17 mouse cellular contexts compared by ENCODE assay signal in genomic region chr12:88819335-88819709, GRCm38 (mm10).
DNase-seq lines count a peak whose midpoint lies in the region; ATAC-seq and TF ChIP-seq lines count a peak whose summit lies in the region.
"Had no signal": no experiment of that assay in that cellular context is flagged by ENCODE, and none has a peak within 500 bp of the region (broad histone marks: within the 10 kb centered on the region; RNA-seq: fewer than 3 reads in every experiment).

No protein-coding gene starts in this region.

- 48% methylated on average over 5 of the region's 5 CpGs for WGBS in heart, postnatal 0 days
- WGBS in liver, embryonic 13.5 days (ENCODE audit: insufficient replicate concordance): 45% methylated on average over 5 of the region's 5 CpGs
- 60% methylated on average over 5 of the region's 5 CpGs for WGBS in liver, postnatal 0 days (ENCODE audit: insufficient replicate concordance)
- WGBS in stomach, embryonic 14.5 days: 63% methylated on average over 5 of the region's 5 CpGs
- WGBS in stomach, postnatal 0 days: 55% methylated on average over 5 of the region's 5 CpGs

- TF ChIP-seq CTCF in heart, postnatal 0 days (IDR thresholded peaks at IDR 0.05; ENCODE audit: low read depth): no peak
- TF ChIP-seq CTCF in liver, postnatal 0 days (IDR thresholded peaks at IDR 0.05; ENCODE audit: low read depth): no peak
- TF ChIP-seq CTCF in stomach, postnatal 0 days (IDR thresholded peaks at IDR 0.05; ENCODE audit: low read depth): no peak

- H3K27ac ChIP-seq in heart, postnatal 0 days (ENCODE audit: low read depth): 0 out of 2 replicates have a peak overlapping the region, but pooled peaks have one; percentile 16
- H3K27ac ChIP-seq in liver, embryonic 13.5 days: no peak overlapping the region
- H3K27ac ChIP-seq in liver, postnatal 0 days (ENCODE audit: low read depth): no peak overlapping the region
- no peak overlapping the region for H3K27ac ChIP-seq in stomach, embryonic 14.5 days (ENCODE audit: low read length)
- H3K27ac ChIP-seq in stomach, postnatal 0 days (replicated peaks): no peak overlapping the region
- H3K27ac ChIP-seq: heart, adult 2 months; hindbrain, embryonic 14.5 days; limb, embryonic 13.5 days had no signal

- ATAC-seq in heart, postnatal 0 days (ENCODE audit: insufficient read depth, low read depth): peak; percentile 47
- peak; percentile 15; the same call in 1 of the 2 replicates for ATAC-seq in liver, embryonic 13.5 days (ENCODE audit: low read depth)
- ATAC-seq in liver, postnatal 0 days: no peak
- ATAC-seq in stomach, embryonic 14.5 days (ENCODE audit: insufficient number of reproducible peaks, insufficient read depth, low FRiP score, low read depth): peak; percentile 53; the same call in 1 of the 2 replicates
- no peak for ATAC-seq in stomach, postnatal 0 days (ENCODE audit: low FRiP score, low TSS enrichment)
- ATAC-seq: forebrain, embryonic 14.5 days had no signal

- peak; percentile 30 for DNase-seq in heart, postnatal 0 days (ENCODE audit: low spot score)
- DNase-seq in heart, postnatal 25 days (ENCODE audit: low spot score): no peak
- DNase-seq in liver, embryonic 13.5 days: no peak
- DNase-seq in liver, postnatal 0 days: no peak
- DNase-seq in stomach, postnatal 0 days (ENCODE audit: low spot score): no peak
- no peak for DNase-seq in left cerebral cortex, adult 18-20 months (ENCODE audit: low spot score in 2 of 2)
- DNase-seq: adrenal gland, postnatal 36 days; kidney, adult 11 months; layer of hippocampus, adult 9-11 months; lung, postnatal 14 days had no signal

- no peak overlapping the region for H3K4me3 ChIP-seq in heart, postnatal 0 days (ENCODE audit: low read depth, low read length)
- H3K4me3 ChIP-seq in liver, embryonic 13.5 days (replicated peaks): no peak overlapping the region
- H3K4me3 ChIP-seq in liver, postnatal 0 days (ENCODE audit: low read depth, low read length): no peak overlapping the region
- no peak overlapping the region for H3K4me3 ChIP-seq in stomach, embryonic 14.5 days (ENCODE audit: low read depth, low read length)
- H3K4me3 ChIP-seq in stomach, postnatal 0 days (ENCODE audit: low read depth, low read length): no peak overlapping the region
- H3K4me3 ChIP-seq: erythroblast, embryonic 14.5 days; heart, adult 2 months; limb, embryonic 13.5 days; megakaryocyte, embryonic 14.5 days had no signal

- intact Hi-C loops in heart, postnatal 25 days (cut with DNase I): no loop called here

- no peaks in the 10 kb centered on the region for H3K36me3 ChIP-seq in heart, postnatal 0 days (replicated peaks; ENCODE audit: control insufficient read depth, insufficient read depth, low read length)
- no peaks in the 10 kb centered on the region for H3K36me3 ChIP-seq in liver, embryonic 13.5 days
- H3K36me3 ChIP-seq in liver, postnatal 0 days (replicated peaks; ENCODE audit: insufficient read depth, low read length): no peaks in the 10 kb centered on the region
- H3K36me3 ChIP-seq in stomach, embryonic 14.5 days (ENCODE audit: control insufficient read depth, insufficient read depth, low read length): no peaks in the 10 kb centered on the region
- H3K36me3 ChIP-seq in stomach, postnatal 0 days (ENCODE audit: control insufficient read depth, insufficient read depth, low read length): no peaks in the 10 kb centered on the region
- H3K36me3 ChIP-seq: limb, embryonic 13.5 days had no signal

- H3K27me3 ChIP-seq in heart, postnatal 0 days (ENCODE audit: control insufficient read depth, insufficient read depth, low read length): no peaks in the 10 kb centered on the region
- H3K27me3 ChIP-seq in liver, embryonic 13.5 days: no peaks in the 10 kb centered on the region
- H3K27me3 ChIP-seq in liver, postnatal 0 days (ENCODE audit: insufficient read depth, low read length): no peaks in the 10 kb centered on the region
- H3K27me3 ChIP-seq in stomach, embryonic 14.5 days (ENCODE audit: control insufficient read depth, insufficient read depth, low read length): no peaks in the 10 kb centered on the region
- no peaks in the 10 kb centered on the region for H3K27me3 ChIP-seq in stomach, postnatal 0 days (ENCODE audit: control insufficient read depth, insufficient read depth, low read length)
- H3K27me3 ChIP-seq: limb, embryonic 13.5 days; megakaryocyte, embryonic 14.5 days had no signal

- H3K4me2 ChIP-seq in heart, postnatal 0 days (ENCODE audit: low read depth, low read length): no peak overlapping the region
- H3K4me2 ChIP-seq in liver, embryonic 13.5 days: no peak overlapping the region
- no peak overlapping the region for H3K4me2 ChIP-seq in liver, postnatal 0 days (ENCODE audit: low read depth, low read length)
- H3K4me2 ChIP-seq in stomach, embryonic 14.5 days (replicated peaks; ENCODE audit: low read depth, low read length): no peak overlapping the region
- H3K4me2 ChIP-seq in stomach, postnatal 0 days (replicated peaks; ENCODE audit: low read depth): no peak overlapping the region
- H3K4me2 ChIP-seq: hindbrain, embryonic 14.5 days; limb, embryonic 13.5 days had no signal

- no peaks in the 10 kb centered on the region for H3K9me3 ChIP-seq in heart, postnatal 0 days (replicated peaks; ENCODE audit: control insufficient read depth, low read length)
- H3K9me3 ChIP-seq in liver, embryonic 13.5 days (replicated peaks): no peaks in the 10 kb centered on the region
- H3K9me3 ChIP-seq in liver, postnatal 0 days (ENCODE audit: low read length): no peaks in the 10 kb centered on the region
- H3K9me3 ChIP-seq in stomach, embryonic 14.5 days (ENCODE audit: control insufficient read depth, low read depth, low read length): no peaks in the 10 kb centered on the region
- H3K9me3 ChIP-seq in stomach, postnatal 0 days (ENCODE audit: control insufficient read depth, low read length): no peaks in the 10 kb centered on the region
- H3K9me3 ChIP-seq: limb, embryonic 13.5 days had no signal

- H3K4me1 ChIP-seq in heart, postnatal 0 days (ENCODE audit: control insufficient read depth, insufficient read depth): no peaks in the 10 kb centered on the region; the same call in 1 of the 2 replicates
- no peaks in the 10 kb centered on the region for H3K4me1 ChIP-seq in liver, embryonic 13.5 days (replicated peaks)
- no peaks in the 10 kb centered on the region for H3K4me1 ChIP-seq in liver, postnatal 0 days (ENCODE audit: insufficient read depth)
- no peaks in the 10 kb centered on the region for H3K4me1 ChIP-seq in stomach, embryonic 14.5 days (ENCODE audit: control insufficient read depth, insufficient read depth, low read length)
- H3K4me1 ChIP-seq in stomach, postnatal 0 days (replicated peaks; ENCODE audit: control insufficient read depth, insufficient read depth): no peaks in the 10 kb centered on the region
- H3K4me1 ChIP-seq: megakaryocyte, embryonic 14.5 days had no signal

- TF ChIP-seq EP300 in heart, postnatal 0 days (IDR thresholded peaks at IDR 0.05; ENCODE audit: low read depth): no peak
- no peak for TF ChIP-seq EP300 in liver, postnatal 0 days (IDR thresholded peaks at IDR 0.05; ENCODE audit: low read depth)
- TF ChIP-seq EP300 in stomach, postnatal 0 days (optimal IDR thresholded peaks at IDR 0.05): no peak

- no peak overlapping the region for H3K9ac ChIP-seq in heart, postnatal 0 days (replicated peaks; ENCODE audit: low read depth, low read length)
- no peak overlapping the region for H3K9ac ChIP-seq in liver, embryonic 13.5 days
- H3K9ac ChIP-seq in liver, postnatal 0 days (replicated peaks): no peak overlapping the region
- no peak overlapping the region for H3K9ac ChIP-seq in stomach, embryonic 14.5 days (replicated peaks; ENCODE audit: low read depth, low read length)
- H3K9ac ChIP-seq in stomach, postnatal 0 days (ENCODE audit: low read length): no peak overlapping the region
- H3K9ac ChIP-seq: hindbrain, embryonic 14.5 days; limb, embryonic 13.5 days had no signal

Comparison
In these comparisons a context has a peak if more than half of its experiments do, and no peak if none do; other contexts are left out.
1. ATAC-seq: peak in heart, postnatal 0 days (single experiment), liver, embryonic 13.5 days (single experiment) and stomach, embryonic 14.5 days (single experiment); none in liver, postnatal 0 days (single experiment) and stomach, postnatal 0 days (single experiment).